Mouse (Mus musculus) liver, embryonic 14.5 days (tissue): ENCODE data around the gene Ssbp2.

Experiments used
- CTCF ChIP-seq: IDR thresholded peaks from 2 replicates; pipeline ENCODE4 v1.5.1; 2016; ENCODE audit warnings: antibody characterized with exemption, low read depth, control low read depth
- EP300 ChIP-seq: IDR thresholded peaks from 2 replicates; pipeline ENCODE4 v1.6.1; 2016; ENCODE audit warnings: antibody characterized with exemption, low read depth

DNA sequence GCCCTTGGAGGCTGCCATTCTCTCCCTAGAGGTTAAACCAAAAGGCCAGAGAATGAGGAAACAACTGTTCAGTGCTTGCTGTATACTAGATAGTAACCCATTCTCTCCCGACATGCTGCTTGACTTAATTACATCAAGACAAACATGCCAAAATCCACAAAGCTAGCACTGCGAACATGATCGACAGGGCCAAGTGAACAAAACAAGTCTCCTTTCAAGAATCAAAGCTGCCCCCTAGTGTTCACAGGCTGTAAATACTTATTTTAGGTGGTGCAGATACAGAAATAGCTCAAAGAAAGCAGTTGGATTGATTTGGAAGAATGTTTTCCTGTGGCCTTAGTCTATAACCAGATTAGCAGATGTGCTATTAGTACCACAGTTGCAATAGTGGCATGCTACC is 236.9 kb downstream of the Ssbp2 start:
- TF ChIP-seq CTCF: peak; percentile 64
- TF ChIP-seq EP300: no peak
